Mouse (Mus musculus) C2C12 (cell line): ENCODE measurements around the gene Lrr1.

Experiments
- CTCF ChIP-seq: IDR thresholded peaks from one replicate; pipeline ENCODE4 v1.5.1; 2011; ENCODE audit not compliant: control insufficient read depth, insufficient read depth, insufficient read length
- MAX ChIP-seq: IDR thresholded peaks from one replicate; pipeline ENCODE4 v1.6.1; 2011; ENCODE audit warnings: mild to moderate bottlenecking, control low read depth
- MYOG ChIP-seq: IDR thresholded peaks from one replicate; pipeline ENCODE4 v1.6.1; 2011; ENCODE audit not compliant: control insufficient read depth, insufficient read length; ENCODE audit errors: extremely low read depth

GRCm38 (mm10) chr12:69122801-69123200 lies 45.8 kb upstream of the Lrr1 start:
- TF ChIP-seq CTCF (no peak), MYOG (no peak), MAX (no peak)
